Mouse (Mus musculus): Measurements from ENCODE around the gene Cdh1.
"Not testable (repeated sequence)": the region's sequence is repeated elsewhere in the genome, so short reads cannot be mapped to it uniquely, and the experiment has no call there.

Gene Cdh1

DNA sequence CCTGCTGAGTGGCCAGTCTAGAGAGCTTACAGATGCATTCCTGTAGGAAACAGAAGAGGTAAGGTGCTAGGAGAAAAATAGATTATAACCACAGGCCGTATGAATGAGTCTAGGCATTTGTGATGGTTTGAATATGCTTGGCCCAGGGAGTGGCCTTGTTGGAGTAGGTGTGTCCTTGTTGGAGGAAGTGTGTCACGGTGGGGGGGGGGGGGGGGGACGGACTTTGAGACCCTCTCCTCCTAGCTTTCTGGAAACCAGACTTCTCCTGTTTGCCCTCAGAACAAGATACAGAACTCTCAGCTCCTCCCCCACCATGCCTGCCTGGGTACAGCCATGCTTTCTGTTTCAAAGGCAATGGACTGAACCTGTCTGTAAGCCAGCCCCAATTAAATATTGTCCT is 10.7 kb upstream of the Cdh1 start:
- DNase-seq (ENCODE audit: low spot score), result no peak

DNA sequence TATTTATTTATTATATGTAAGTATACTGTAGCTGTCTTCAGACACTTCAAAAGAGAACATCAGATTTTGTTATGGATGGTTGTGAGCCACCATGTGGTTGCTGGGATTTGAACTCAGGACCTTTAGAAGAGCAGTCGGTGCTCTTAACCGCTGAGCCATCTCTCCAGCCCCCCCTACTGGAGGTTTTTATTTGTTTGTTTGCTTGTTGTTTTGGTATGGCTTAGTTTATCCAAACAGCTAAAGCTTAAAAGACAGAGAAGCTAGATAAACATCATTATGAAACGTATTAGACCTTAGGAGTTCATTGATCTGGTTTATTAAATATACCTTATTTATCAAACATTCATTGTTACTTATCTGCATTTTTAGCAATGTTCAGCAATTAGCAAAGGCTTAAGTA is 7.5 kb upstream of the Cdh1 start:
- DNase-seq (ENCODE audit: low spot score), result not testable (repeated sequence)

- DNase-seq (ENCODE audit: low spot score), result no peak
Observed at GRCm38 (mm10) chr8:106597067-106597466, 6.1 kb upstream of the Cdh1 start.

DNA sequence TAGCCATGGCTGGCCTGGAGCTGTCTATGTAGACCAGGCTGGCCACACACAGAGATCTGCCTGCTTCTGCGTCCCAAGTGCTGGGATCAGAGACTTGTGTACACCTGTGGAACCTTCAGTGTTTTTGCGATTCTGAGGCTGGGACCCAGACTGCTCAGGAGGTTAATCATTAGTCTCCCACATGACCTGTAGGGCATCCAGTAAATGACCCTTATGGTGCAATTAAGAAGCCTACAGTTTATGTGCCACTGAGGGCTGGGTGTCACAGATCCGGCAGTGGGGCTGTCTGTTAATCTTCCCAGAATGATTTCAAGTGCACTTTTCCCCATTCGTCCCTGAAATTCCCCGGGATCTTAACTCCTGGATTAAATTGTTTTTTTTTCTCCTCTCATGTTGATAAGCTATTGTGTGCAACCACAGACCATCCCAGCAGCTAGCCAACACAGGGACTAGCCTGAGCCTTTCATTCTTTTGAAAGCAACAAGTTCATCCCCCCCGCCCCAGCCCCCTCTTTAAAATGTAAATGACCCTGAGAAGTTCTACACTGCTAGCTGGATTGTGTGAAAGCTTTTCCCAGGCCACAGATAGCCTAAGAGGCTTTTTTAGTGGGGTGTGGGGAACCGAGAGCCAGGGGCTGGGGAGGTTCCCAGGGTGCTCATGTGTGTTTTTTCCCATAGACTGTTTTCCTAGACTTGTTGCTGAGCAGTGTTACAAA is 3.7 kb upstream of the Cdh1 start:
- DNase-seq (ENCODE audit: low spot score), result no peak

DNA sequence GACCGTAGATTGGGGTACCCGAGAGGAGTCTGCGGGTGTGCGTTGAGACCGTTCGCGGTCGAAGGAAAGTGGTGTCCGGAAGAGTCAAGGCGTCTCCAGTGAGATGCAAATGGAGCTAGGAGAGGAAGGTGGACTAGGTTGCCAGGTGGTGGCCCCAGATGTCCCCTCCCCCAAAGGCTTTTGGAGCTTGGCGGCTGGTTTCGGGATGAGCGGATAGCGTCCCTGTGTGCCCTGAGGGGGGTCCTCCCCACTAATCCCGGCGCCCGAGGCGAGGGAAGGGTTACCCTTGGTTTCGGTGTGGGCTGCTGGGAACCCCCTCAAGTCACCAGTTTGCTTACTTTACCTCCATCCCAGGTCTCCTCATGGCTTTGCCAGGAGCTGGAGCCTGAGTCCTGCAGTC is 782 bp downstream of the Cdh1 start:
- DNase-seq (ENCODE audit: low spot score), result no peak

DNA sequence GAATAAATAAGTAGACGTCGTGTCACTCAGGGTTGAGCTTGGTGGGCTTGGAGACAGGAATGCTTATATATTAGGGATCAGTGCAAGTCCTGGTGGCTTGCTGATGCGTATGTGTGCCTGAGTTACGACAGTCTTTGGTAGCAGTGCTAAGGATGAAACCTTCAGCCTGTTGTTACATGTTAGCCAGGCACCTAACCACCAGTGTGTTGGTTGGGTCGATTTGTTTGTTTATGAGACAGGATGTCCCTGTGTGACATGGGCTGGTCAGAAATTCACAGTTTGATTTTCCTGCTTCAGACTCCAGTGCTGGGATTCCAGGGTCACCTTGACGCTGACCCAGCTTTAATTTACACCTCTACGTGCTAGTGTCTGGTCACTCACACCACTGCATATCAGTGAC is 2.5 kb downstream of the Cdh1 start:
- DNase-seq (ENCODE audit: low spot score), result no peak

- DNase-seq (ENCODE audit: low spot score), result no peak
Observed at GRCm38 (mm10) chr8:106606121-106606520, 3.0 kb downstream of the Cdh1 start.

- DNase-seq (ENCODE audit: low spot score), result no peak
Observed at GRCm38 (mm10) chr8:106606601-106607145, 3.5 kb downstream of the Cdh1 start.

DNA sequence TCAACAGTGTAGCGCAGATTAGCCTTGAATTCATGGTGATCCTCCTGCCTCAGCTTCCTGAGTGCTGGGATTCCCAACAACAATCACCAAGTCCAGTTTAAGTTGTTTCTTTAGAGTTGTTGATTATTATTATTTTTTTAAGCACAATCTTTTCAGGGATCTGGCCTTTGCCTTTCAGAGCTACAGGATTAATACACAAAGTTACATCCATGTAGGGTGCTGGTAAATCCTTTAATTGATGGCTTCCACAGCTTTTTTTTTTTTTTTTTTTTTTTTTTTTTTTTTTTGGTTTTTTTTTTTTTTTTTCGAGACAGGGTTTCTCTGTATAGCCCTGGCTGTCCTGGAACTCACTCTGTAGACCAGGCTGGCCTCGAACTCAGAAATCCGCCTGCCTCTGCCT is 4.6 kb downstream of the Cdh1 start:
- DNase-seq (ENCODE audit: low spot score), result not testable (repeated sequence)

GRCm38 (mm10) chr8:106608425-106608824 is 5.3 kb downstream of the Cdh1 start:
- no peak for DNase-seq (ENCODE audit: low spot score)

- DNase-seq (ENCODE audit: low spot score), result no peak
Observed at GRCm38 (mm10) chr8:106609076-106609903, 6.1 kb downstream of the Cdh1 start.

DNA sequence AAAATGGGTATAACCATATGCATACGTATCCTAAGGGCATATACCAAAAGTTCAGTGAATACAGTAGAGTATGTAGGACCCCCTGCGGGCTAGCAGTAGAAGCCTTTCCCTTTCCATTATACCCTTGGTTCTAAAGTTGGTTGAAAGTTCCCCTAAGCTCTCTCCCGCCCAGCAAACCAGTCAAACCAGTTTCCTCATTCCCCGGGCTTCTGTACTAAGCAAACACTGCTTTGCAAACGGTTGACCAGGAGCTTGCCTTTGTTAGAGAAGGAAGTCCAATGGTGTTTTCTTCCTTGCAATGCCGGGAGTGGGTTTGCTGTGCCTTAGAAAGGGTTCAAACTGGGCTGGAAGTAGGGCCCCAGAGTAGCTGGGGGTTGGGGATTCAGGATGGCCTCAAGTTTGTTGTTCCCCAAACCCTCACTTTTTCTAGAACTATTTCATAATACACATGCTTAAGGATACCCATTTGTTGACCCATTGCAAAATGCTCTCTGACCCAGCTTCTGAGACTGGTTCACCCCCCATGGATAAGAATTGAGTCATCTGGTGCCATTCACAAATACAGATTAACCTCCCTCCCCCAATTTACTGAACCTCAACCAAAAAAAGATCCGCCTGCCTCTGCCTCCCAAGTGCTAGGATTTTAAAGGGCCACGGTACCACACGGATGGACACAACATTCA is 7.9 kb downstream of the Cdh1 start:
- no peak for DNase-seq (ENCODE audit: low spot score)

DNA sequence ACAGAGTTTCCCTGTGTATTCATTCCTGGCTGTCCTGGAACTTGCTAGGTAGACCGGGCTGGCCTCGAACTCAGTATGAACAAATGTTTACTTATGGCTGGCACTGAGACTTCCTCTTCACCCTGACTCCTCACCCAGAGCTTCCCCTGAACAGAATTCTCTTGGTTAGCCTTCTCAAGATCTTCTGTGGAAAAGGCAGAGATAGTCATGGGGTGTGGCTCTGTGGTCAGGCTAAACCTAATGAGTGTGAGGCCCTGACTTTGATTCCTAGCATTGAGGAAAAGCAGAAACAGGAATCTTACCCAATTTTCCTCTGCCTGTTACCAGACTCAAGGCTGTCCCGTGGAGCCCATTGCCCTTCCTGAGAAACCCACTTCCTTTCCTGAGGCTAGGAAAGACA is 8.9 kb downstream of the Cdh1 start:
- DNase-seq (ENCODE audit: low spot score), result no peak

- no peak for DNase-seq (ENCODE audit: low spot score)
Observed at GRCm38 (mm10) chr8:106614704-106615103, 11.6 kb downstream of the Cdh1 start.

GRCm38 (mm10) chr8:106615661-106616299 is 12.6 kb downstream of the Cdh1 start:
- DNase-seq (ENCODE audit: low spot score), result no peak

DNA sequence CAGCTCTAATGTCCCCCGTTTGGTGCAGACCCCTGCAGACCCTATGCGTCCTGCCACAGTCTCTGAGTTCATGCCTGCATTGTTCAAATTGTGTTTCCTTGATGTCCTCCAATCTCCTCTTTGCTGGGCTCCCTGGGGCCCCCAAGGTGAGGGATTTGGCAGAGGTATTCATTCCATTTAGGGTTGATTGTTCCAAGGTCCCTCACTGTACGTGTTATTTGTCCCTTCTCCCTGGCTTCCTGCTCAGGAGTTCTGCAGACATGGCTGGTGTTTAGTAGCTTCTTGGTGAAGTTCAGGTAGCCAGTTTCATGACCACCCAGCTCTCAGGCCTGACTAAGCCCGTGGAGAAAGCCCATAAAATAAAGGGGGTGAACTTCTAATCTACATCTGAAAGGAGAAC is 13.5 kb downstream of the Cdh1 start:
- DNase-seq (ENCODE audit: low spot score), result no peak

DNA sequence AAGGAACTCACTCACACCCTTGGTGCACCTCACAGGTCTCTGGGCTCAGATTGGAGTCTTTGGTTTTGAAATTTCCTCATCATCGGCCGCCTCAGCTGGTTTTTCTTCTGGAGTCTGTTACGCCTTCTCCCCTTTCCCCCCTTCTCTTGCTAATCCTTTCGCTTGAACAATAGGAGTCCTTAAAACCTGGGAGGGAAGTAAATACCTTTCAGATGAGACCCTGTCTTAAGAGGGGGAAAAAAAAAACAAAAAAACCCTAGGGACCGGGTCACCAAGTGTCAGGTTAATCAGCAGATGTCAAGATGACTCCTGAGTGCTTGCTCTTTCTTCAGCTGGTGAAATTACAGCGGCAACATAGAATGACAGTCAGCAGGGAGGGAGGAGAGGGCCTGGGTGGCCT is 14.0 kb downstream of the Cdh1 start:
- DNase-seq (ENCODE audit: low spot score), result no peak

- no peak for DNase-seq (ENCODE audit: low spot score)
Observed at GRCm38 (mm10) chr8:106617865-106618264, 14.7 kb downstream of the Cdh1 start.

DNA sequence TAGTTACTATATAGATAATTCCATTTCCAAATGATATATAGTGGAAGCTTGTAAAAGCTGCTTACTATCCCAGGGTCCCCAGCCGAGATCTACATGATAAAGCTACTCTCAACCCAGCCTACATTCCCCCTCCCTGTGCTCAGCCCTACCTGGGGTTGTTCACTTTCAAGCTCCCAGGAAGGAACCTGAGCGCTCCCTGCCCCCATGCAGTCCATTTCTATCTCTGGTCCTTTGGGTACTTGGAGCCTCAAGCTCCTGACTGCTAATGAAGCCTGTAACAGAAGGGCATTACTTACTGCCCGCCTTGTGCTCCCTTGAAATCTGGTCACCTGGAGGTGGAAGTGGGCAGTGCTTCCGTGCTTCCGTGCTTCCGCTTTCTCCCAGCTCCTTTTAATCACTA is 15.2 kb downstream of the Cdh1 start:
- no peak for DNase-seq (ENCODE audit: low spot score)

GRCm38 (mm10) chr8:106619549-106620245 is 16.5 kb downstream of the Cdh1 start:
- DNase-seq (ENCODE audit: low spot score), result peak; percentile 48

- DNase-seq (ENCODE audit: low spot score), result no peak
Observed at GRCm38 (mm10) chr8:106620488-106620887, 17.3 kb downstream of the Cdh1 start.

- DNase-seq (ENCODE audit: low spot score), result no peak
Observed at GRCm38 (mm10) chr8:106623016-106623415, 19.9 kb downstream of the Cdh1 start.
